In the genomic region with DNA sequence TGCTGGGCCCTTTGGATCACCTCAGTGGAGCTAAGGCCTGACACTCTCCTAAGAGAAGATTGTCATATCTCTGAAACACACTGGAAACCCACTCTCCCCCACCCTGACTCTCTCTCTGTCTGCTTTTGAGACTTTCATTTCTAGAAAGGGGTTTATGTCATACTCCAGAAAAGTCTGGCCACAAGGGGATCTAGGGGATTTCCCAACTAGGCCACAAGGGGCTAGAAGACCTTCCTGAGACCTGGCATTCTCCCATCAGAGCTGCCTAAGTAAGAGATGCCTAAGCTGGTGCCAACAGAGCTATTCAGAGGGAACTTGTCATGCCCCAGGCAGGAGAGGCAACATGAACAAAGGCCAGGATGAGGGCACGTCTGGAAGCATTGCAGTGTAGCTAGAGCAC, we compare ENCODE assay signal across 21 mouse cellular contexts. TPM values are rescaled to one million over a fixed set of nuclear protein-coding genes. Genes with fewer than 3 reads are reported as not detected.
DNase-seq lines count a peak whose midpoint lies in the region; ATAC-seq and TF ChIP-seq lines count a peak whose summit lies in the region.
"Had no signal": no experiment of that assay in that cellular context is flagged by ENCODE, and none has a peak within 500 bp of the region (broad histone marks: within the 10 kb centered on the region; RNA-seq: fewer than 3 reads in every experiment).

No protein-coding gene starts in this region.

- H3K4me3 ChIP-seq in hindbrain, postnatal 0 days (ENCODE audit: low read length), result no peak overlapping the region
- no peak overlapping the region for H3K4me3 ChIP-seq in hindbrain, embryonic 13.5 days
- no peak overlapping the region for H3K4me3 ChIP-seq in E14TG2a.4 (replicated peaks; ENCODE audit: low read length)
- H3K4me3 ChIP-seq: embryonic facial prominence, embryonic 12.5 days; kidney, embryonic 15.5 days; limb, embryonic 13.5 days; lung, embryonic 15.5 days had no signal

- no peak overlapping the region for H3K9ac ChIP-seq in hindbrain, postnatal 0 days (replicated peaks; ENCODE audit: low read length)
- no peak overlapping the region for H3K9ac ChIP-seq in hindbrain, embryonic 13.5 days
- H3K9ac ChIP-seq: embryonic facial prominence, embryonic 12.5 days; kidney, embryonic 15.5 days; liver, embryonic 14.5 days; lung, embryonic 15.5 days had no signal

- 25% methylated on average over 1 of the region's 1 CpGs for WGBS in hindbrain, postnatal 0 days
- WGBS in hindbrain, embryonic 13.5 days, result 47% methylated on average over 1 of the region's 1 CpGs

- peak; percentile 26; the same call in 1 of the 2 replicates for TF ChIP-seq CTCF in hindbrain, postnatal 0 days (IDR thresholded peaks at IDR 0.05; ENCODE audit: low read depth)
- TF ChIP-seq CTCF in E14TG2a.4 (conservative IDR thresholded peaks at IDR 0.05; ENCODE audit: low read length), result 0 out of 2 replicates have a peak, but pooled peaks have one; percentile 3

- H3K36me3 ChIP-seq in hindbrain, postnatal 0 days (ENCODE audit: insufficient read depth, low read length), result no peaks in the 10 kb centered on the region
- H3K36me3 ChIP-seq in hindbrain, embryonic 13.5 days, result no peaks in the 10 kb centered on the region
- H3K36me3 ChIP-seq in E14TG2a.4 (ENCODE audit: insufficient read depth, low read length), result no peaks in the 10 kb centered on the region
- H3K36me3 ChIP-seq: embryonic facial prominence, embryonic 12.5 days; G1E; hindbrain, embryonic 12.5 days; kidney, embryonic 15.5 days; limb, embryonic 13.5 days; lung, embryonic 15.5 days had no signal

- H3K27me3 ChIP-seq in hindbrain, postnatal 0 days (ENCODE audit: insufficient read depth, low read length), result no peaks in the 10 kb centered on the region
- peaks cover 19% of the 10 kb centered on the region for H3K27me3 ChIP-seq in hindbrain, embryonic 13.5 days
- H3K27me3 ChIP-seq in E14TG2a.4 (ENCODE audit: insufficient read depth, low read length), result peaks cover 6% of the 10 kb centered on the region
- H3K27me3 ChIP-seq: kidney, embryonic 15.5 days had no signal

- ATAC-seq in hindbrain, postnatal 0 days, result no peak
- no peak for ATAC-seq in hindbrain, embryonic 13.5 days (ENCODE audit: low FRiP score)
- ATAC-seq in inflammation-experienced regulatory T-cells, adult 6 months, result no peak

- H3K9me3 ChIP-seq in hindbrain, postnatal 0 days (ENCODE audit: low read length), result no peaks in the 10 kb centered on the region
- H3K9me3 ChIP-seq in hindbrain, embryonic 13.5 days, result no peaks in the 10 kb centered on the region
- no peaks in the 10 kb centered on the region for H3K9me3 ChIP-seq in E14TG2a.4 (ENCODE audit: low read length)
- H3K9me3 ChIP-seq: embryonic facial prominence, embryonic 12.5 days; G1E; hindbrain, embryonic 12.5 days; kidney, embryonic 15.5 days; limb, embryonic 13.5 days; lung, embryonic 15.5 days had no signal

- H3K4me1 ChIP-seq in hindbrain, postnatal 0 days (ENCODE audit: insufficient read depth, low read length), result no peaks in the 10 kb centered on the region
- H3K4me1 ChIP-seq in hindbrain, embryonic 13.5 days (replicated peaks), result peaks cover 8% of the 10 kb centered on the region; the same call in 1 of the 2 replicates
- H3K4me1 ChIP-seq in E14TG2a.4 (replicated peaks; ENCODE audit: low read depth, low read length), result peaks cover 11% of the 10 kb centered on the region
- H3K4me1 ChIP-seq: embryonic facial prominence, embryonic 12.5 days had no signal

- DNase-seq in hindbrain, postnatal 0 days (ENCODE audit: low spot score), result peak; percentile 36
- peak; percentile 68 for DNase-seq in NIH3T3 (ENCODE audit: low read depth)
- peak; percentile 6 for DNase-seq in mesoderm, embryonic 11.5 days (ENCODE audit: low read depth, low spot score)
- no peak for DNase-seq in thymus, postnatal 25 days
- no peak for DNase-seq in liver
- DNase-seq: adrenal gland, postnatal 14 days; cerebellum, adult 11-12 months; cerebellum, postnatal 25 days; right cerebral cortex, adult 18-20 months; thymus, postnatal 4 days had no signal

- no peak overlapping the region for H3K27ac ChIP-seq in hindbrain, postnatal 0 days
- no peak overlapping the region for H3K27ac ChIP-seq in hindbrain, embryonic 13.5 days
- H3K27ac ChIP-seq: embryonic facial prominence, embryonic 12.5 days; hindbrain, embryonic 12.5 days; kidney, embryonic 15.5 days; limb, embryonic 13.5 days; liver, embryonic 14.5 days; lung, embryonic 15.5 days had no signal

- H3K4me2 ChIP-seq in hindbrain, postnatal 0 days (ENCODE audit: low read depth, low read length), result no peak overlapping the region
- H3K4me2 ChIP-seq in hindbrain, embryonic 13.5 days, result no peak overlapping the region
- H3K4me2 ChIP-seq: embryonic facial prominence, embryonic 12.5 days; heart, embryonic 11.5 days had no signal

RNA-seq across cellular contexts. Expression of gene Cpne2, which starts 39.5 kb away (rescaled TPM):
- 45.5 and 57.8 TPM in 2 replicates for total RNA-seq in hindbrain, postnatal 0 days (2014; rRNA removed)
- 33.6 and 39.3 TPM in 2 replicates for polyA plus RNA-seq in hindbrain, postnatal 0 days (2015; fragmentation: Nextera tagmentation; extraction: Ambion mirVana)
- 13.8 and 18.3 TPM in 2 replicates for polyA plus RNA-seq in hindbrain, embryonic 13.5 days (2015; fragmentation: Nextera tagmentation; extraction: Ambion mirVana)
- polyA plus RNA-seq in inflammation-experienced regulatory T-cells, adult 6 months (2017; shearing (Covaris generic)), result 1 to 10 TPM in 1 of 3 experiments, under 1 TPM in 2; 0.37 to 2.4 (median 0.98) TPM

RNA-seq across cellular contexts. Expression of gene Nlrc5, which starts 59.1 kb away (rescaled TPM):
- 0.83 and 0.89 TPM in 2 replicates for total RNA-seq in hindbrain, postnatal 0 days (2014; rRNA removed)
- 0.38 and 0.83 TPM in 2 replicates for polyA plus RNA-seq in hindbrain, postnatal 0 days (2015; fragmentation: Nextera tagmentation; extraction: Ambion mirVana)
- polyA plus RNA-seq in hindbrain, embryonic 13.5 days (2015; fragmentation: Nextera tagmentation; extraction: Ambion mirVana), result 0.13 and 0.29 TPM in 2 replicates
- 100 to 1,000 TPM; 122 to 208 (median 189) TPM for polyA plus RNA-seq in inflammation-experienced regulatory T-cells, adult 6 months (2017; shearing (Covaris generic))
- polyA plus RNA-seq: heart, embryonic 11.5 days had no signal

Comparison
In these comparisons a context has a peak if more than half of its experiments do, and no peak if none do; other contexts are left out.
1. DNase-seq: peak in hindbrain, postnatal 0 days (single experiment), NIH3T3 (single experiment) and mesoderm, embryonic 11.5 days (single experiment); none in thymus, postnatal 25 days (single experiment) and liver (single experiment).
2. RNA of gene Nlrc5, which starts 59.1 kb away (polyA plus RNA-seq): 122 to 208 TPM in inflammation-experienced regulatory T-cells, adult 6 months; 0.38 to 0.83 TPM in hindbrain, postnatal 0 days and 0.13 to 0.29 TPM in hindbrain, embryonic 13.5 days; every median in the first group is over 10 times any median in the second.